In the genomic region with DNA sequence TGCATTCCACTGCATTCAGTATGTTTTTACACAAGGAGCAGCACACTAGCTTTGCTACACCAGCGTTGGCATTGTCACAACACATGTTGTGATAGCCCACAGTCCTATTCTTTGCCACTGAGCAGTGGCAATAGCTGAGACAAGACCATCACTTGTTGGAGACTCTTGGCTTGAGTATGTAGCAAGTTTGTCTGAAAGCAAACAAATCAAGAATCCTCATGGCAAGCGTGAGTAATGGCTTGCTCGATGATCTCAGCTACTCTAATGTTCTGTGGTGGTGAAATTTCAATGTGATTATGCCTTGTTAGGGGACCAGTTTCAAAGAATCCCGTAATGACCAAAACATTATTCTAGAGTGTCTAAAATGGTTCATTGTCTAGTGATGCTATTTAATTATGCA, we compare ENCODE assay signal across 24 mouse cellular contexts.
DNase-seq lines count a peak whose midpoint lies in the region; ATAC-seq lines count a peak whose summit lies in the region.
"Had no signal": no experiment of that assay in that cellular context is flagged by ENCODE, and none has a peak within 500 bp of the region (broad histone marks: within the 10 kb centered on the region; RNA-seq: fewer than 3 reads in every experiment).

No protein-coding gene starts in this region.

- 55% methylated on average over 4 of the region's 4 CpGs for WGBS in forebrain, embryonic 13.5 days
- 90% methylated on average over 4 of the region's 4 CpGs for WGBS in forebrain, embryonic 10.5 days
- 33% methylated on average over 4 of the region's 4 CpGs for WGBS in forebrain, embryonic 15.5 days
- 81% methylated on average over 4 of the region's 4 CpGs for WGBS in forebrain, embryonic 11.5 days
- 29% methylated on average over 4 of the region's 4 CpGs for WGBS in forebrain, embryonic 16.5 days

- peak; percentile 75 for ATAC-seq in forebrain, embryonic 13.5 days
- ATAC-seq in forebrain, embryonic 15.5 days (replicated peaks) = peak; percentile 80
- no peak for ATAC-seq in forebrain, embryonic 11.5 days (replicated peaks; ENCODE audit: low FRiP score)
- peak; percentile 81 for ATAC-seq in forebrain, embryonic 16.5 days
- ATAC-seq: CD4-positive, CD25-positive, alpha-beta regulatory T cell, adult 4 months had no signal

- H3K27me3 ChIP-seq in forebrain, embryonic 13.5 days = no peaks in the 10 kb centered on the region
- no peaks in the 10 kb centered on the region for H3K27me3 ChIP-seq in forebrain, embryonic 10.5 days (ENCODE audit: poor library complexity, severe bottlenecking)
- H3K27me3 ChIP-seq in forebrain, embryonic 15.5 days = no peaks in the 10 kb centered on the region
- no peaks in the 10 kb centered on the region for H3K27me3 ChIP-seq in forebrain, embryonic 11.5 days (ENCODE audit: control insufficient read depth, insufficient read depth, low read length)
- H3K27me3 ChIP-seq in forebrain, embryonic 16.5 days (replicated peaks; ENCODE audit: control insufficient read depth, insufficient read depth, low read length) = no peaks in the 10 kb centered on the region
- H3K27me3 ChIP-seq: CH12.LX; embryonic facial prominence, embryonic 13.5 days; embryonic facial prominence, embryonic 15.5 days had no signal

- no peaks in the 10 kb centered on the region for H3K4me1 ChIP-seq in forebrain, embryonic 13.5 days
- no peaks in the 10 kb centered on the region for H3K4me1 ChIP-seq in forebrain, embryonic 10.5 days
- no peaks in the 10 kb centered on the region for H3K4me1 ChIP-seq in forebrain, embryonic 15.5 days
- no peaks in the 10 kb centered on the region for H3K4me1 ChIP-seq in forebrain, embryonic 11.5 days (replicated peaks; ENCODE audit: control insufficient read depth, insufficient read depth, low read length)
- H3K4me1 ChIP-seq in forebrain, embryonic 16.5 days (replicated peaks; ENCODE audit: control insufficient read depth, insufficient read depth, low read length) = no peaks in the 10 kb centered on the region
- H3K4me1 ChIP-seq: embryonic facial prominence, embryonic 13.5 days; embryonic facial prominence, embryonic 15.5 days had no signal

- H3K9ac ChIP-seq in forebrain, embryonic 13.5 days = no peak overlapping the region
- no peak overlapping the region for H3K9ac ChIP-seq in forebrain, embryonic 15.5 days (replicated peaks)
- H3K9ac ChIP-seq in forebrain, embryonic 11.5 days (ENCODE audit: low read length) = no peak overlapping the region
- no peak overlapping the region for H3K9ac ChIP-seq in forebrain, embryonic 16.5 days (replicated peaks; ENCODE audit: low read depth, low read length)
- H3K9ac ChIP-seq: embryonic facial prominence, embryonic 13.5 days; embryonic facial prominence, embryonic 15.5 days had no signal

- H3K36me3 ChIP-seq in forebrain, embryonic 13.5 days (ENCODE audit: poor library complexity, severe bottlenecking) = no peaks in the 10 kb centered on the region
- no peaks in the 10 kb centered on the region for H3K36me3 ChIP-seq in forebrain, embryonic 10.5 days (replicated peaks)
- no peaks in the 10 kb centered on the region for H3K36me3 ChIP-seq in forebrain, embryonic 15.5 days
- no peaks in the 10 kb centered on the region for H3K36me3 ChIP-seq in forebrain, embryonic 11.5 days (ENCODE audit: control insufficient read depth, insufficient read depth, low read length)
- no peaks in the 10 kb centered on the region for H3K36me3 ChIP-seq in forebrain, embryonic 16.5 days (ENCODE audit: control insufficient read depth, insufficient read depth)
- H3K36me3 ChIP-seq: embryonic facial prominence, embryonic 13.5 days; embryonic facial prominence, embryonic 15.5 days; G1E had no signal

- H3K27ac ChIP-seq in forebrain, embryonic 13.5 days = no peak overlapping the region
- H3K27ac ChIP-seq in forebrain, embryonic 10.5 days = no peak overlapping the region
- no peak overlapping the region for H3K27ac ChIP-seq in forebrain, embryonic 15.5 days (replicated peaks)
- H3K27ac ChIP-seq in forebrain, embryonic 11.5 days (ENCODE audit: low read depth, low read length) = no peak overlapping the region
- H3K27ac ChIP-seq in forebrain, embryonic 16.5 days (ENCODE audit: low read length) = no peak overlapping the region
- H3K27ac ChIP-seq: embryonic facial prominence, embryonic 13.5 days; embryonic facial prominence, embryonic 15.5 days had no signal

- no peak overlapping the region for H3K4me2 ChIP-seq in forebrain, embryonic 13.5 days
- no peak overlapping the region for H3K4me2 ChIP-seq in forebrain, embryonic 15.5 days (replicated peaks)
- H3K4me2 ChIP-seq in forebrain, embryonic 11.5 days (ENCODE audit: low read depth, low read length, severe bottlenecking) = no peak overlapping the region
- H3K4me2 ChIP-seq in forebrain, embryonic 16.5 days (ENCODE audit: low read length) = no peak overlapping the region
- H3K4me2 ChIP-seq: embryonic facial prominence, embryonic 13.5 days; embryonic facial prominence, embryonic 15.5 days had no signal

- no peaks in the 10 kb centered on the region for H3K9me3 ChIP-seq in forebrain, embryonic 13.5 days (replicated peaks)
- no peaks in the 10 kb centered on the region for H3K9me3 ChIP-seq in forebrain, embryonic 10.5 days
- no peaks in the 10 kb centered on the region for H3K9me3 ChIP-seq in forebrain, embryonic 15.5 days
- no peaks in the 10 kb centered on the region for H3K9me3 ChIP-seq in forebrain, embryonic 11.5 days (ENCODE audit: control insufficient read depth, low read length)
- no peaks in the 10 kb centered on the region for H3K9me3 ChIP-seq in forebrain, embryonic 16.5 days (ENCODE audit: control insufficient read depth, low read length)
- H3K9me3 ChIP-seq: embryonic facial prominence, embryonic 13.5 days; embryonic facial prominence, embryonic 15.5 days had no signal

- DNase-seq in forebrain, embryonic 10.5 days (ENCODE audit: extremely low spot score, low spot score) = no peak
- no peak for DNase-seq in forebrain, embryonic 11.5 days (ENCODE audit: low spot score)
- DNase-seq in layer of hippocampus, postnatal 14 days (ENCODE audit: low spot score in 2 of 2) = no peak
- no peak for DNase-seq in frontal cortex, postnatal 36 days (ENCODE audit: low spot score in 2 of 2)
- DNase-seq: adrenal gland, adult 2 months; adrenal gland, postnatal 10 days; adrenal gland, postnatal 25 days; B cell, adult 2 months; cerebellum, adult 11 months; cerebellum, adult 18-20 months; cerebellum, adult 8-10 months; cerebellum, adult 9-11 months; cerebellum, postnatal 14 days; cerebellum, postnatal 36 days; embryo, embryonic 11 days had no signal

- H3K4me3 ChIP-seq in forebrain, embryonic 13.5 days = no peak overlapping the region
- no peak overlapping the region for H3K4me3 ChIP-seq in forebrain, embryonic 10.5 days
- no peak overlapping the region for H3K4me3 ChIP-seq in forebrain, embryonic 15.5 days
- H3K4me3 ChIP-seq in forebrain, embryonic 11.5 days (ENCODE audit: low read depth, low read length) = no peak overlapping the region
- H3K4me3 ChIP-seq in forebrain, embryonic 16.5 days (replicated peaks; ENCODE audit: low read length) = no peak overlapping the region
- H3K4me3 ChIP-seq: embryonic facial prominence, embryonic 13.5 days; embryonic facial prominence, embryonic 15.5 days; erythroblast, embryonic 14.5 days had no signal
